Mouse (Mus musculus): ENCODE results near the gene Strn3.

Strn3 gene

DNA sequence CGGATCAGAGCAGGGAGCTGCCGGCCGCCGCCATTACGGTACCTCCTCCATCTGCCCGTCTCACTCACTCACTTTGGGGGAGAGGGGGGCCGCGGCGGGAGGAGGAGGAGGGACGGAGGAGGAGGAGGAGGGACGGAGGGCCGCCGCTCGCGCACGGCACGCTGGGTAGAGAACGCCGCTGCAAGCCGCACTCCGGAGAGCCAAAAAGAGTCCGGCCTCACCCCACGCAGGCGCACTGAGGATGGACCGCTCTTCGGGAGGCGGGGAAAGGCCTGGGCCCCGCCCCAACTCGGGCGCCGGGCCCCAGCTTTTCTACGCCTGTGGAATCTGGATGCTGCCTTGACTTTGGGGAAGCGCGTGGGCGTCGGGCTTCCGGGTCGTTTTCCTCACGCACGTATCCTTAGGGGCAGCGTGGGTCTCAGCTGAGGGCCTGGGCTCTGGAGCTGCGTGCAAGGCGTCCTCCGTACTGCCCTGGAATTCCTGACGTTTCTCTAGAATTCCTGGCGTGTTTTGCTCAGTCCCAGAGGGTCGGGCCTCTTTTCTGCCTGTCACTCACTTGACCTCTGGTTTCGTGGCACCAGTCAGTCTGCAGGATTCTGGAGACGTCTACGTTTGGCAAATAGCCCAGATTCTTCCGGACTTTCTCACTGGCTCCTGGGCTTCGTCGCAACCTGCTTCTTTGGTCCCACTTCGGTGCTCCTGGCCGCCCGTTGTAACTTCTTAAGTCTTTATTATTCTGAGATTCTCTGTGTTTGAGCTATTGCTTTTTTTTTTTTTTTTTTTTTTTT, at the start of gene Strn3:
TSS of gene Strn3 (minus strand) at position 53 of the 788 bp plus-strand sequence.
- peak; percentile 98 for DNase-seq

DNA sequence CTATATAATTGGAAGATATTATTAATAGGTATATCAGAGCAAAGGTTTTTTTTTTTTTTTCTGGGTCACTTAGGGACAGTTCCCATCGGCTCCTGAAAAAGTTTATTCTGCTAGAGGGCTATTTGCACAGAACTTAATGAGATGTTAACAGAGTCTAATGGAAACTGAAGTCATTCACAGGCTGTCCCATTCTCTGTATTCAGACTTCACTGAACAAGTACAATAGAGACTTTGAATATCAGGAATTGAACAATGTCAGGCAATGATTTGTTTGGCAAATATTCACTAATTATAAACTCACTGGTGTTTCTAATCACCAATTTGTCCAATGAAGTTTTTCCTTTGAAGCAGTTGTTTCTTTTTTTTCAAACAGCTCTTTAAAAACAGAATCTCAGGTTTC, 45.1 kb upstream of the Strn3 start:
- DNase-seq = no peak

DNA sequence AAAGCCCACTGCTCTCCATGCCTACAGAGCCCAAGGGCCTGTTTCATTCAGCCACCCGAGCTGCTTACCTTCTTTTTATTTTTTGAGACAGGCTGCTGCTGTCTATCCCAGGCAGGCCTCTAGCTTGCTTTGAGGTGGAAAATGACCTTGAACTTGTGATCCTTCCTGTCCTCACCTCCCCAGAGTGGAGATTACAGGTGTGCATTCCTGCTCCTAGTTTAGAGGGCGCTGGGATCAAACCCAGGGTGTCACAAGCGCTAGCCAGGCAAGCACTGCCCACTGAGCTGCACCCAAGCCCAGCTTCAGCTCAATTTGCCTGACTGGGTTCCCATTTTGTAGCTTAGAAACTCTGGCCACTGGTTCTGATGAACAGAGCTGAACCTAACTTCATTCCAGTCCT, 44.7 kb upstream of the Strn3 start:
- no peak for DNase-seq

DNA sequence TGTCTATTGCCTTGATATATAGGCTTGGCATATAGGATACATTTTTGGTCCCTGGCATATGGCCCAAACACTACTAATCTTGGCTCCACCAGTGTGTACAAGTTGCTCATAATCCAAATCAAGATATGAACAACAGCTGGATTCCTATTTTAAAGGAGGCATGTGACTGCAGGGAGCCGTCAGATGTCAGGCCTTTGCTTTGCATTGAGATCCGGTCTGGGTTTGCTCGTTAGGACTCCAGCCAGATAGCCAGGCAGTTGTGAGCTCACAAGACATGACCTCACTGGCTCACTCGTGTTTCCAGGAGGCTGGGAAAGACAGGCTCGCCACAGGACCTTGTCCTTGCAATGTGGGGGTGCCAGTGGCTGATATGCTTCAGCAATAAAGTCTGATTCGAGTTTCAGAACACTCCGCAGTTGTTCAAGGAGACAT, 44.2 kb upstream of the Strn3 start:
- DNase-seq = no peak

DNA sequence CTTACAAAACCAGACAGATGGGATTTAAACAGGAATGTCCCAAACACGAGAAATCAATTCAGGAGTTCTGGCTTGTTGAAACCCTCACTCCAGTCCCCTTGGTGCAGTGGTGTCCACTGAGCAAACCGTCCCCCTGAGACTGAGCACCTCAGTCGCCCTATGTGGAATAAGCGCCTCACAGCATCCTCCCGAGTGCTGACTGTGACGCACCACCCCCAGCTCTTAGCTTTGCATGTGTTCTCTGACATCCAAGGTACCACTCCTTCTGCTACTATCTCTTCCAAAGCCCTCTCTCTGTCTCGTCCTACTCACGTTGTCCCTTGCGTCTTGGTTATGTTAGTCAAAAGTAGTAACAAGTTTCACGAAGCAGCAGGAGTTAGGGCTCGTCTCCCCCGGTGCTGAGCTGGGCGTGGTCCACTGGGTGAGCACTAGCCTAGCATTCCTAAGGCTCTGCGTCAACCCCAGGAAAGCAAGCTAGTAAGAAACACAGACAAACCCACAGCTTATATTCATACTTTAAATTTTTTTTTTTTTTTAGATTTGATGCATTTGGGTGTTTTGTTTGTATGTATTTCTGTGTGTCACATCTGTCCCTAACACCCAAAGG, 43.0 kb upstream of the Strn3 start:
- DNase-seq = no peak

DNA sequence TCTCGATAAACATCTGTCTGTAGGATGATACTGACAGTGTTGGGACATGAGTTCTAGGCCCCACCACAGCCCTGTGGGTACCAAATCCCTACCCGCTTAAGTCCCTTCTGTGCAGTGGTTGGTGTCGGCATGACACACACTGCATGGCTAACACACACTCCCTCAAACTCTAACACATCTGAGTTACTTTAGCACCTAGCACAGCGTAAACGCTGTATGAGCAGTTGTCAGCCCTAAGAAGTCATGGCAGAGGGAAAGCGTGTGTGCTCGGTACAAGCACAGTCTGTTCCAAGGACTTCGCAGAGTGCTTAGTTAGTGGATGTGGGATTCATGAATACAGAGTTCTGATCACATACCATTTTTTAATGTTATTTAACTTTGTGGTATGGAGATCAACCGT, 38.1 kb upstream of the Strn3 start:
- no peak for DNase-seq

DNA sequence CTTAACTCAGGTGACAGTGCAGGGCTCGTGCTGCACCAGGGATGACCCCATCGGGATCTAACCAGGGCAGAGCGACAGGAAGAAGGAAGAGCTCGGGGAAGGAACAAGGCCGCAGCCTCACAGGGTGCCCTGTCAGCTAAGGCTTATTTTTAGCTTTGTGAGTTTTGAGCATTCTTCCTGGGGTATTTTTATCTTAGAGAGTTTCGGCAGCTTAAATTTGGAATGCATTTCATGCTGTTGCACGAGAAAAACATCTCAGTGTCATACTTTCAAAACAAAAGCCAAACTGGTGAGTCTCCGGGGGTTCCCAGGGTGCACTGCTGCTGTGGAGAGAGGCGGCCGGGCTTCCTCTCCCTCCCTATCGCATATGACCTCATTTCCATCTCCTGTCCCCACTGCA, 37.4 kb upstream of the Strn3 start:
- no peak for DNase-seq

DNA sequence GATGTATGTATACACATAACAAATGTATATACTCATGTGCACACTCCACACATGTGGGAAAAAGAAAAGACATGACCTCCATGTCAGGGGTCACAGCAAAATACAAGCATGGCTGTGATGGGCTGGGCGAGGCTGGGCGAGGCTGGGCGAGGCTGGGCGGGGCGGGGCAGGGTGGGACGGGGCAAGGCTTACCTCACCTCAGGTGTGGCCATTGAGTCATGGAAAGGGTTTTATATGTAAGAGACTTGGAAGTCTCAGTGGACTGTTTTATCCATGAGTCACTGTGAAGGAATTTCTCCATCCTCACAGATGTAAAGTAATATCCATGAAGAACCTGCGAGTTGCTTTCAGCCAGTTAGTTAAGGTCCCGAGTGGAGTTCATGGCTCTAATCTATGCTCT, 30.1 kb upstream of the Strn3 start:
- no peak for DNase-seq

DNA sequence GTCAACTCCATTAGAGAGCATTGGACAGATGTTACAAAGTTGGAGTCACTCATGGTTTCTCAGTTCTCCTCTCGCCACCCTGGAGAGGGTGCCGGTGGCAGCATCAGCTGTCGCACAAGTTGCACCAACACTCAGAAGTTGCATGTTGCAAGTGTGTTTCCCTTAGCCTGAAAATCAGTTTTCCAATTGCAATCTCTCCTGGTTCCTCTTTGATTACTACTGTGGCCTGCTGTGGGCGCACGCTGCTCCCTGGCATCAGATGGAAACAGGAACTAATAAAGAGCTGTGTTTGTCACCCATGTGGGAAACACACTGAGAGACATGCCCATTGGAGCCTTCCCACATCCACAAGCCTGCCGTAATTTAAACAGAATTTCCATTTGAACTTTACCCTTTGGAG, 26.9 kb upstream of the Strn3 start:
- no peak for DNase-seq

DNA sequence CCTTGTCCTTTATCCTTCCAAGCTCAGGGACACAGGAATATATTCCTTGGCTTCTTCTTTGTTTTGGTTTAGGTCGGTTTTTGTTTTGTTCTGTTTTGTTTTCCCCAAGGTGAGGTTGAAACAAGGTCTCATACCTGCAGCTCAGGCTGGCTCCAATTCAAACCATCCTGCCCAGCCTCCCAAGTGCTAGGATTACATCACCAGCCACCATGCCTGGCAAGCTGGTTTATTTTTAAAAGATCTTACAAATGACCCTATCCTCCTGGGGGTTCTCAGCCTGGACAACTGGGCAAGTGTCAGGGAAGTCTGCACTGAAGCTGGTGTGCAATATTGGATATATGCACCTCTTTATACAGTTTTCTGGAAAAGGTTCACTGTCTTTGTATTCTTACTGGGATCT, 21.0 kb upstream of the Strn3 start:
- DNase-seq = no peak

DNA sequence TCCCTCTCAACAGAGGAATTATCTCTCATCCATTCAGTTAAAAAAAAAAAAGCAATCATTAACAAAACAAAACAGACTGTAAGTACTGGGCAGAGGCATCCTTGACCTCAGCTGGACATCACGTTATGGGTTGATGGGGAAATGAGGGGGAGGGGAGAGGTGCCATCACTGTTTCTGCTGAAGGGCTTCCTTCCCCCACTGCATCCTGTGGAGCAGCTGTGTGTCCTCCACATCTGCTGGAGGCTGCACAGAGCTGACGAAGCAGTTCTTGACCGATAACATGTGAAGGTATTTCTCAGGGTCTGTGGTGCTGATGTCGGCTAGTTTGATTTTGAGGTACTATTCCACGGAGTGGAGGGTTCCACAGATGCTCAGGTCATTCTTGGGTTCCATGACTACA, 18.5 kb upstream of the Strn3 start:
- DNase-seq = no peak

DNA sequence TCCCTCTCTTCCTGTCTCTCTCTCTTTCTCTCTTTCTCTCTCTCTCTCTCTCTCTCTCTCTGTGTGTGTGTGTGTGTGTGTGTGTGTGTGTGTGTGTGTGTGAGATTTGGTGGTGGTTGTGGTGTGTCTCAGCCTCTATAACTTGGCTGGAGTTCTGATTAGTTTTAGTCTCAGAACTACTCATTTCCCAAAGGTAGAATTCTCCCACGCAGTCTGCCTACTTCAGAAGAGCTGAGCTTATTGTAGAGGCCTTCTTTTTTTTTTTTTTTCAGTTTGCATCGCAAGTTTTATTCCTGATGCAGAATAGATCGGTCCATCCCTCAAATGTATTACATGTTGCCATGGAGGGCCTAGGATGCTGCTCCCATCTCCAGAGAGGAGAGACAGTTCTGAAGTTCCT, 18.0 kb upstream of the Strn3 start:
- DNase-seq = no peak

DNA sequence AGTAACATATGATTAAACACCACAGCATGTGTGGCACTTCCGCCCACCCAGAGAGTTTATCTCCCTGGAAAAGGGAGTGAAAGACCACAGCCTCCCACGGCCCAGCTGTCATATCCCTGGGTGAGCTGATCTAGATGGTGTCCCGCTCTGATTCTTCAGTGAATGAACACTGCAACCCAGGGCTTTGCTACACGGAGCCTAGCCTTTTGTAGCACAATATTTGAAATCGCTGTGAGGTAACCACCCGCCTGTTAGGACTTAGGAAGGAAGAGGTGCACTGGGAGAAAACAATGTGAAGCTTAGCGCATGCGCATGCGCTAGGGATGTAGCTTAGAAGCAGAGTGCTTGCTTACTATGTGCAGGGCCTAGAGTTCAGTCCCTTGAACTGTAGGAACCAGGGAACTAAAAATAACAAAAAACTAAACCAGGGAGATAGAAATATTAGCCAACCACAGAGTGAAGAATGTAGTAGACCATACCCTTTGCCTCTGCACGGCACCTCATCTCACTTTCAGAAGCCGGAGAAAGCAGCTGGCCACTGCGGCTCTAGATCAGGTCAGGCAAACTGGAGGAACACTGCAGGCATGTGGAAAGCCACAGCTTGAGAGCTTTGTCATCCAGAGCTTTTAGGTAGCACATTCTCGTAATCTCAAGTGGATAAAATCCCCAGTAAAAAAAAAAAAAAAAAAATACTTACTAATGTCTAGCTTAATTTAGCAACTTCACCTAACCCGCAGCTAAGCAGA, 17.4 kb upstream of the Strn3 start:
- DNase-seq = no peak

DNA sequence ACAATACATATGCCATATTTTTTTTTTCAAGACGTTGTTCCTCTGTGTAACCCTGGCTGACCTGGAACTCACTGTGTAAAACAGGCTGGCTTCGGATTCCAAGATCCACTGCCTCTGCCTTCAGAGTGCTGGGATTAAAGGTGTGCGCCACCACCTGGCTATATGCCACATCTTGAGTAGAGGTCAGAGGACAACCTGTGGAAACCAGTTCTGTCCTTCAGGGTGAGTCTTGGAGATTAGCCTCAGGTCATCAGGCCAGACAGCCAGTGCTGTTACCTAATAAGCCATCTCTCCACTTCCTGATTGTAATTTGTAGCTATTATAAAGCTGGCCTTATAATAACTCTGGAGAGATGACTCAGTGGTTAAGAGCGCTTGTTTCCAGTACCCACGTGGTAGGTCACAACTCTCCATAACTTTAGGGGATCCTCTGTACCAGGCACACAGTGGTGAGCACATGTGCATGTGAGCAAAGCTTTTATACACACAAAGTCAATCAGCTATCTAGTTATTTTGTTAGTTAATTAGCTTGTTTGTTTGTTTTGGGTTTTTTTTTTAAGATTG, 15.1 kb upstream of the Strn3 start:
- no peak for DNase-seq

DNA sequence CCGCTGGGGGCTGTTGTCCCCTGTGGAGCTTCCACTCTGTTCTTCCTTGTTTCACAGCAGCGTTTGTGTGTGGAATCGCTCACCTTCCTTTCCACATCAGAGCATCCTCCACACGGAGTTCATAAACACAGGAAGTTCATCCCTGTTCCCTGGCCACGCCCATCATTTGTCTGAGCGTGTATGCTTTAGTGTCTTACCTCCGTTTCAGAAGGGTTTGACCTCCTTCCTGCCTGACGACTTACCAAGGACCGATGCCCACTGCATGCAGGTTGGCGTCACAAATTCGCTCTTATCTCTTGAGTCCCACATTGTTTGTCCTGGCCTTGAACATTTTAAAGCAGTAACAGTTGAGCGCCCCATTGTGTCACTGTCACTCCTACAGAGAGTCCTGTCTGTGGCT, 14.1 kb upstream of the Strn3 start:
- DNase-seq = no peak

DNA sequence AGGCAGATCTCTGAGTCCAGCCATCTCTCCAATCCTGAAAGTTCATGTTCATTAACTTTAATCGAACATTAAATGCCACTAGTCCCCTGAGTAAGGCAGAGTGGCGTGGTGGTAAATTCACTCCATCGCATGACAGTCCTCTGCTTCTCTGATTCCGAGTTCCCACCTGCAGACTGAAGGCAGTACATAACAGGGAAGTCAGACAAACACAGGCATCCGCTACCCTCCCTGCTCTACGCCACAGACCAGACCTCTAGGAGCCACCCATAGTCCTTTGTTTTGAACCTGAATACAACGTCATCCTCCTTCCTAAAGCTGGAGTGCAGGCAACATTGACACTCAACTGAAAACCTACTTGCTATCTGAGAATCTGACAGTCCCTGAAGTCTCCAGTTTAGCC, 12.9 kb upstream of the Strn3 start:
- DNase-seq = no peak

DNA sequence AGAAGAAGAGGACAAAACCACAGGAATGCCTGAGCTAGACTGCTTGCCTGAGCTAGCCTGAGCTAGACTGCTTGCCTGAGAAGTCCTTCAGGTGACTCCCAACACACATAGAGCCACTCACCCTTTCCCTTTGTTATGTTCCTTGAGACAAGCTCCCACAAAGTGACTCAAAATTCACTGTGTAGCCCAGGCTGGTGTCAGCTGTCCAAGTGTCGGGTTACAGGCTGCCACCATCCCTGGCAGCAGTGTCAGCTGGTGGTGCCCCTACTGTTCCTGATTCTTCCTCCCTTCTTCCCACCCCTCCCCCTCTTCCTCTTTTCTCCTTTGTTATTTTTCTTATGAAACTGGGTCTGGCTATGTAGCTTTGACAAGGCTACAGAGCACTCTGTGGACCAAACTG, 12.2 kb upstream of the Strn3 start:
- no peak for DNase-seq

DNA sequence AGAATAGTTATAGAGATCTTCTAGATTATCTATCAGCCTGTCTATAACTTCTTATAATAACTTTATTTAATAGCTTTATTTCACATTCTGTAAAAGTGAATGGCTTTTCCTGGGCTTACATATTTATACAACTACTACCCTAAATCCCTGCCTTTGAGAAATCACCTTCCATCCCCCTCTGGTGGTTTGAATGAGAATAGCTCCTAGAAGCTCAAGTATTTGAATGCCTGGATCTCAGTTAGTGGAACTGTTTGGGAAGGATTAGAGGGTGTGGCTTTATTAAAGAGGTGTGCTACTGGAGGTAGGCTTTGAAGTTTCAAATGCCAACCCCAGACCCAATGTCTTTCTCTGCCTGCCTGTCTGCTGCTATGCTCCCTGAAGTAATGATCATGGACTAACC, 10.0 kb upstream of the Strn3 start:
- no peak for DNase-seq

DNA sequence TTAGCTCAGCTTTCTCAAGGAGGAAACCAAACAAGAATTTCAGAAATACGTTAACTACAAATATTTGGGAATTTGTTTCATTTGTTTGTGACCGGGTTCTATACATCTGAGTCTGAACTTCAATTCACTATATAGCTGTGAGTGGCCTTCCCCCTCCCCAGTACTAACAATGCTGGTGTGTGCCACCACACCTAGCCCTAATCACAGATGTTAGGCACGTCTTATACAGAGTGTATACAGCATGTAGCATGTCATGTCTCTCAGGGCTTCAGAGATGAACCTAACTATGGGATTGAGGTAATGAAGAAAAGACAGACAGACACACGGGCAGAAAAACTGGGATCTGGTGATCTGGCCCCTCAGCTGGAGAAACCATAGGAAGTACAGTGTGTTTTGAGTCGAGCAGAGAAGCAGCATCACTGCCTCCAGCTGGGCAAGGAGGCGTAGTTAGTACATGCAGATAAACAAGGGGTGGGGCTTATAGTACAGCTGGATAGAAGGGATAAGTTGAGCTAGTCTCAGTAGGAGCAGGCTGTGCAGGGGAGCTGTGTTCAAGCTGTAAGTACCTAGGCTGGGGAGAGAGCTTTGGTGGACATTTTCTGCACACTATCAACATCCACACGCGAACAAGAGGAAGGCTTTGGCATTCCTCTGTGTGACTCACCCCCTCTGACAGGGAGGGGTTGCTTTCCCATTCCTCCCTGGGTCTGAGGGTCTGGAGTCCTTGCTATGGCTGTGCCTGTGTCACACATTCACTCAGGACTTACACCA, 8.1 kb upstream of the Strn3 start:
- DNase-seq = no peak

DNA sequence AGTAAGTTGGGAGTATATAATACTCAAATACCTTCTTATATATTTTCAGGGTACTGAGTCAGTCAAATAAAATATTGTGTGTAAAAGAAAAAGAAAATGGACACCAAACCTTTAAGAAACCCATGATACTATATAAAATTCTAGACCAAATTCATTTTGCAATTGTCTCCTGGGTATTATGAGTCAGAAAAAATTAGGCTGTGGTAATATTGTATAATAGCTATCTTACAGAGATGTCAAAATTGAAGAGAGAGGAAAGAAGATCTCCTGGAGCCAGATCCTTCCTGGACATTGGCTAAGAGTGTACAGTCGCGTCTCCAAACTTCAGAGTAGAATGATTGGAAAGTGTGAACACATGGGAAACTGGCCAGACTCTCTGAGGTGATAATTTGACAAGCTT, 4.5 kb upstream of the Strn3 start:
- DNase-seq = no peak

DNA sequence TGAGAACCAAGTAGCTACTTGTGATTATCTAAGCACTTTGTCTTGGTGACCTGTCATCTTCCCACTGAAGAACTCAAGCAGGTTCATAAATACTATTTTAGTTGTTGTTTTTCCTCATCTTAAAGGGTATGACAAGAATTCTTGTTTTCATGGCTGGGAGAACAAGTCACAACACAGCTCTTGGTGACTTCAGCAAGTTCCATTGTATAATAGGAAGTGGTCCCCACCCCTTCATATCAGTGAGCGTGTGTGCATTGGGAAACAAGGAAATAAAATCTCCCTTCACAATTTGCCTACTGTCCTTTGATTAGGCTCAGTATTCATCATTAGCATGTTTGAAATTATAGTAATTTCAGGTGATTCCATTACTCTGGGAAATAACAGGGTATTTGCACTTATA, 3.3 kb upstream of the Strn3 start:
- DNase-seq = no peak

DNA sequence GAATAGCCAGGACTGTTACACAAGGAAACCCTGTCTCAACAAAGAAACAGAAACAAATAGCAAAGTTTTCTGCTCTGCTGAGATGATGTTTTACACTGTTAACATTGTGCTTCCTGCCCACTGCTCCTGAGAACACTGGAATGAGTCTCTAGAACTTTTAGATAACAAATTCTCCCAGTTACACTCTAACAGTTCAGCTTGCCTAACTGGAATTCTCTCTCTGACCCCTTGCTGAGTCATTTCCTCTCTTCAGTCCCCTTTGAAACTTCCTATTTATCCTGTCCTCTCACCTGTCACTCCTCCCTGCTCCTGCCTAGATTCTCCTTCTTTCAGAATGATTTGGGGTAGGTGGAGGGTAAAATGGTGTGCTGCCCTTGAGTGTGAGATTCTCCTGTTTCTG, 2.4 kb upstream of the Strn3 start:
- no peak for DNase-seq

DNA sequence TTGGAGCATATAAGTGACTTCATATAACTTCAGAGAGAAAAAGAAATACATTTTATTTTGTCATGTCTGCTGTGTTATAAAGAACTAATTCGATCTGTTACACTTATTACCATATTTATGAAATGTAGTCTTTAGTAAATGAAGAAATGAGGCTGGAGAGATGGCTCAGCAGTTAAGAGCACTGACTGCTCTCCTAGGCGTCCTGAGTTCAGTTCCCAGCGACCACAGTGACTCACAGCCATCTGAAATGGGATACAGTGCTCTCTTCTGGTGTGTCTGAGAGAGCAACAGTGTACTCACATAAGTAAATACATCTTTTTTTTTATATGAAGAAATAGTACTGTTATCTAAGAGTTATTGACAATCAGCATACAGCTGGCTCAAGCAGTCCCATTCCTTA, 1.7 kb upstream of the Strn3 start:
- DNase-seq = no peak

Measured in cerebellum, adult 11-12 months (tissue).